Mouse (Mus musculus): ENCODE data around the gene Setx. TPM values are rescaled to one million over a fixed set of nuclear protein-coding genes. Genes with fewer than 3 reads are reported as not detected.

The Setx gene
- total and polyA plus RNA-seq, 2 experiments = 1.8 to 13.6 TPM

GRCm38 (mm10) chr2:29194547-29195463, 70.8 kb downstream of the Setx start:
- Histone ChIP-seq H3K36me3 (ENCODE audit: control insufficient read depth, insufficient read depth, low read length) (no peaks in the 10 kb centered on the region), H3K9ac (ENCODE audit: low read depth, low read length) (peak overlapping the region; percentile 62; the same call in 1 of the 2 replicates), H3K4me3 (ENCODE audit: insufficient read depth, low read depth, low read length) (peak overlapping the region; percentile 54; the same call in 1 of the 2 replicates), H3K27me3 (ENCODE audit: control insufficient read depth, insufficient read depth, low read length) (peaks cover 10% of the 10 kb centered on the region), H3K27ac (replicated peaks; ENCODE audit: insufficient read depth, low read depth, low read length) (no peak overlapping the region), H3K79me2 (ENCODE audit: control insufficient read depth, insufficient read depth, low read length) (no peaks in the 10 kb centered on the region), H3K4me1 (ENCODE audit: control insufficient read depth, insufficient read depth, low read length) (no peaks in the 10 kb centered on the region)
- DNase-seq (ENCODE audit: extremely low read depth, low read depth, low spot score) = peak; percentile 2
- WGBS = 4% methylated on average over 61 of the region's 61 CpGs
- peak; percentile 86 for TF ChIP-seq CTCF (IDR thresholded peaks at IDR 0.05; ENCODE audit: low read depth, low read length)
- TF ChIP-seq POLR2A (IDR thresholded peaks at IDR 0.05; ENCODE audit: extremely low read depth, insufficient read depth, low read length) = no peak

DNA sequence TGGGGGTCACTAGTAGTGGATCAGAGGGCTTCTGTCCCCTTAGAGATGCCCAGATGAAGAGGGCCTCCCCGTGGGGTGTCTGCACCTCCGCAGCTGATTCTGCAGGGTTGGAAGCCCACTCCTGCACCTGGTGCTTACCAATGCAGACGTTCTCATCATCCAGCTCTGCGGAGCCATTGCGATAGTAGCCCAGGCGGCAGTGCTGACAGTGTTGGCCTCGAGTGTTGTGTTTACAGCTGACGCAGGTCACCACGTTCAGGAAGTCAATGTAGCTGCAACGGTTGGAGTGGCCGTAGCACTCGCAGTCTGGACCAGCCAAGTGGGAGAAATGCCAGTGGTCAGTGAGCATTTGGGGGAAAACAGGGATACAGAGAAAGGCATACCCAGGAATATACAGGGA, 72.9 kb downstream of the Setx start:
- H3K27me3 ChIP-seq (ENCODE audit: control insufficient read depth, insufficient read depth, low read length) = peaks cover 10% of the 10 kb centered on the region
- TF ChIP-seq CTCF (IDR thresholded peaks at IDR 0.05; ENCODE audit: low read depth, low read length) (no peak), POLR2A (IDR thresholded peaks at IDR 0.05; ENCODE audit: extremely low read depth, insufficient read depth, low read length) (no peak)
- 65% methylated on average over 12 of the region's 12 CpGs for WGBS

DNA sequence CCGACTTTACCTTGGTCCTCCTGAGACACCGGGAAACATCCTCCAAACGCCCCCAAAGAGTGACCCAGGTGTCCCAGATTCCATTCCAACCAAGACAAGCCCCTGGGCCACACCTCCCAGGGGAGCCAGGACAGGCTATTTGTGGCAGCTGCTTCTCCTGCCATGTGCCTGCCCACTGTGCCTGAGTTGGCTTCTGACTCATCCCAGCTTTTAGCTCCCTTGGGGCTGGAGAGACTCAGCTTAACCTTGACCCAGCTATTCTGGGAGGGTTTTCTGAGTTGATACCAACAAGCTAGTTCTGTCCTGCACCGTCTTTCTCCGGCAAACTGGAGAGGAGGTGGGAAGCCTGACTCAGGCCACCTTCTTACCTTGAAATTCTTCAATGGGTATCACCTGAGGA, 74.5 kb downstream of the Setx start:
- TF ChIP-seq CTCF (IDR thresholded peaks at IDR 0.05; ENCODE audit: low read depth, low read length) = no peak
- TF ChIP-seq POLR2A (IDR thresholded peaks at IDR 0.05; ENCODE audit: extremely low read depth, insufficient read depth, low read length) = no peak
- no peak overlapping the region for H3K9ac ChIP-seq (ENCODE audit: low read depth, low read length)
- H3K27ac ChIP-seq (replicated peaks; ENCODE audit: insufficient read depth, low read depth, low read length) = no peak overlapping the region
- H3K4me3 ChIP-seq (ENCODE audit: insufficient read depth, low read depth, low read length) = no peak overlapping the region
- H3K36me3 ChIP-seq (ENCODE audit: control insufficient read depth, insufficient read depth, low read length) = no peaks in the 10 kb centered on the region
- peaks cover 10% of the 10 kb centered on the region for H3K27me3 ChIP-seq (ENCODE audit: control insufficient read depth, insufficient read depth, low read length)
- WGBS = 73% methylated on average over 5 of the region's 5 CpGs
- no peak for DNase-seq (ENCODE audit: extremely low read depth, low read depth, low spot score)
- no peaks in the 10 kb centered on the region for H3K4me1 ChIP-seq (ENCODE audit: control insufficient read depth, insufficient read depth, low read length)
- no peaks in the 10 kb centered on the region for H3K79me2 ChIP-seq (ENCODE audit: control insufficient read depth, insufficient read depth, low read length)

More for the DNA sequence above, 72.9 kb downstream of the Setx start:
- no peak overlapping the region for H3K4me3 ChIP-seq (ENCODE audit: insufficient read depth, low read depth, low read length)
- no peak overlapping the region for H3K27ac ChIP-seq (replicated peaks; ENCODE audit: insufficient read depth, low read depth, low read length)
- no peaks in the 10 kb centered on the region for H3K36me3 ChIP-seq (ENCODE audit: control insufficient read depth, insufficient read depth, low read length)
- no peak for DNase-seq (ENCODE audit: extremely low read depth, low read depth, low spot score)
- H3K9ac ChIP-seq (ENCODE audit: low read depth, low read length) = no peak overlapping the region
- H3K4me1 ChIP-seq (ENCODE audit: control insufficient read depth, insufficient read depth, low read length) = no peaks in the 10 kb centered on the region
- no peaks in the 10 kb centered on the region for H3K79me2 ChIP-seq (ENCODE audit: control insufficient read depth, insufficient read depth, low read length)

- peaks cover 7% of the 10 kb centered on the region for H3K27me3 ChIP-seq (ENCODE audit: control insufficient read depth, insufficient read depth, low read length)
- WGBS = 0% methylated on average over 3 of the region's 3 CpGs
- no peak overlapping the region for H3K9ac ChIP-seq (ENCODE audit: low read depth, low read length)
- no peaks in the 10 kb centered on the region for H3K4me1 ChIP-seq (ENCODE audit: control insufficient read depth, insufficient read depth, low read length)
- no peaks in the 10 kb centered on the region for H3K79me2 ChIP-seq (ENCODE audit: control insufficient read depth, insufficient read depth, low read length)
- peak; percentile 62 for TF ChIP-seq CTCF (IDR thresholded peaks at IDR 0.05; ENCODE audit: low read depth, low read length)
- no peak for TF ChIP-seq POLR2A (IDR thresholded peaks at IDR 0.05; ENCODE audit: extremely low read depth, insufficient read depth, low read length)
- H3K36me3 ChIP-seq (ENCODE audit: control insufficient read depth, insufficient read depth, low read length) = no peaks in the 10 kb centered on the region
- DNase-seq (ENCODE audit: extremely low read depth, low read depth, low spot score) = peak; percentile 21
- H3K27ac ChIP-seq (replicated peaks; ENCODE audit: insufficient read depth, low read depth, low read length) = no peak overlapping the region
- no peak overlapping the region for H3K4me3 ChIP-seq (ENCODE audit: insufficient read depth, low read depth, low read length)
Measured at GRCm38 (mm10) chr2:29199909-29200308, 75.9 kb downstream of the Setx start.

- Histone ChIP-seq H3K79me2 (ENCODE audit: control insufficient read depth, insufficient read depth, low read length) (no peaks in the 10 kb centered on the region), H3K4me3 (ENCODE audit: insufficient read depth, low read depth, low read length) (no peak overlapping the region), H3K27me3 (ENCODE audit: control insufficient read depth, insufficient read depth, low read length) (no peaks in the 10 kb centered on the region), H3K27ac (replicated peaks; ENCODE audit: insufficient read depth, low read depth, low read length) (no peak overlapping the region), H3K36me3 (ENCODE audit: control insufficient read depth, insufficient read depth, low read length) (no peaks in the 10 kb centered on the region), H3K9ac (ENCODE audit: low read depth, low read length) (no peak overlapping the region), H3K4me1 (ENCODE audit: control insufficient read depth, insufficient read depth, low read length) (no peaks in the 10 kb centered on the region)
- 69% methylated on average over 11 of the region's 11 CpGs for WGBS
- no peak for DNase-seq (ENCODE audit: extremely low read depth, low read depth, low spot score)
- TF ChIP-seq CTCF (IDR thresholded peaks at IDR 0.05; ENCODE audit: low read depth, low read length) (no peak), POLR2A (IDR thresholded peaks at IDR 0.05; ENCODE audit: extremely low read depth, insufficient read depth, low read length) (no peak)
Measured at GRCm38 (mm10) chr2:29201223-29201955, 77.4 kb downstream of the Setx start.

Data from liver, adult 2 months (tissue).